Mouse (Mus musculus) stomach, postnatal 0 days (tissue): ENCODE results near the gene Vim.

Experiments
- CTCF ChIP-seq: IDR thresholded peaks from 2 replicates; pipeline ENCODE4 v1.5.1; 2016; ENCODE audit warnings: antibody characterized with exemption, low read depth, mild to moderate bottlenecking, moderate library complexity
- EP300 ChIP-seq: optimal IDR thresholded peaks from 2 replicates; pipeline ENCODE3; 2016; ENCODE audit warnings: antibody characterized with exemption

- no peak for TF ChIP-seq CTCF
- no peak for TF ChIP-seq EP300
Observed at GRCm38 (mm10) chr2:13582184-13582583, 8.5 kb downstream of the Vim start.
